Mouse (Mus musculus) cortical plate, adult 2 months (tissue): ENCODE measurements around the gene Zscan18. TPM values are rescaled to one million over a fixed set of nuclear protein-coding genes. Genes with fewer than 3 reads are reported as not detected.

Source experiments
- H3K27ac ChIP-seq: fragments of 200-500 bp; 2 replicates; pipeline ENCODE4 v1.5.1; 2012; ENCODE audit warnings: low read length, control low read depth, inconsistent platforms; ENCODE audit not compliant: insufficient read depth
- H3K4me1 ChIP-seq: fragments of 200-500 bp; 2 replicates; pipeline ENCODE4 v1.6.1; 2011; ENCODE audit warnings: low read length; ENCODE audit not compliant: control insufficient read depth, insufficient read depth
- H3K4me3 ChIP-seq: fragments of 200-500 bp; 2 replicates; pipeline ENCODE4 v1.5.1; 2011; ENCODE audit warnings: mild to moderate bottlenecking, low read length, control low read depth; ENCODE audit not compliant: insufficient read depth
- CTCF ChIP-seq: fragments of 200-500 bp; IDR thresholded peaks from 2 replicates; pipeline ENCODE4 v1.5.1; 2011; ENCODE audit warnings: mild to moderate bottlenecking, control low read depth, low read length; ENCODE audit not compliant: insufficient read depth; ENCODE audit errors: extremely low read depth
- POLR2A ChIP-seq: fragments of 200-500 bp; IDR thresholded peaks from 2 replicates; pipeline ENCODE4 v1.6.1; 2011; ENCODE audit warnings: mild to moderate bottlenecking, low read length, control low read depth; ENCODE audit not compliant: insufficient read depth; ENCODE audit errors: extremely low read depth
- polyA plus RNA-seq: library from polyadenylated mRNA; depleted of rRNA; stranded (reverse); fragments of >200 nt; gene quantifications from 2 replicates; pipeline ENCODE4 v1.2.3, GENCODE M21; 2012; rRNA removed

The Zscan18 gene
- 16.3 and 17.8 TPM in 2 replicates for polyA plus RNA-seq

DNA sequence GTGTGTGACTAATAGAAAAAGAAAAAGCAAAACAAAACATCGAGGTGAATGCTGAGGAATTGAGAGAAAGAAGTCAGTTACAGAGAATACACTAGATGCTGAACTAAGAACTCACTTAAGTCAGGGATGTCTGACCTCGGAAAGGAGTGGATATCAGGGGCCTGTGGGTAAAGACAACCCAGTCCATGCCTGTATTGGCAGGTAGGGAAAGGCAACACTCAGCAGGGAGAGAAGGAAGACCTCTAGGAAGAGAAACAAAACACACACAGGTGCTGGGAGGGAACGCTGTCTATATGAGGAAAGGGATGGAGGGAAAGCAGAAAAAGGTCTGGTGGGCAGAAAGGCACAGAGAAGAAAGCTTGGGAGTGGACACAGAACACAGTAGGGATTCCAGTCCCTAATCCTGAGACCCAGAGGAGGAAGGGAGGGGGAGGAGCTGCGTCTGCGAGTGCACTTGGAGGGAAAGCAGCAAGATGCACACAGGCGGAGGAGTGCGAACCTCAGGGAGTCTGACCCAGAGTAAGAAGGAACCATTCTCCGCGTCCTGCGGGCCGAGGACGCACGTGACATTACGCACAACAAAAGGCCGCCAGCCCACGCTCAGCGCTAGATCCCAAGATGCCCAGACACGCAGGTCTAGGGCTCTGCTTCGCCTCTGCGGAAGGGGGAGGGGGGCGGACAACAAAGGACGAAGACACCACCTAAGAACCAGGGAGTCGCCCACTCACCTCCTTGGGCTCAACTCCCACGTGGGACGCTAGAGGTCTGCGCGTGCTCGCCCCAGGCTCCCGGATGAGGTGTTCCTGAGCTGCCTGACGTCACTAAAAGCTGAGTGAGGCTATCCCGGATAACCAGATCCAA, at the start of gene Zscan18:
TSS of gene Zscan18 (minus strand) at position 770 of the 861 bp plus-strand sequence.
- peak within 1 kb of the TSS; percentile 64 for H3K4me3 ChIP-seq
- no peaks in the 10 kb centered on the region for H3K4me1 ChIP-seq
- peak within 1 kb of the TSS; percentile 85 for H3K27ac ChIP-seq
- TF ChIP-seq CTCF (no peak), POLR2A (peak; percentile 80; the same call in 1 of the 2 replicates)

DNA sequence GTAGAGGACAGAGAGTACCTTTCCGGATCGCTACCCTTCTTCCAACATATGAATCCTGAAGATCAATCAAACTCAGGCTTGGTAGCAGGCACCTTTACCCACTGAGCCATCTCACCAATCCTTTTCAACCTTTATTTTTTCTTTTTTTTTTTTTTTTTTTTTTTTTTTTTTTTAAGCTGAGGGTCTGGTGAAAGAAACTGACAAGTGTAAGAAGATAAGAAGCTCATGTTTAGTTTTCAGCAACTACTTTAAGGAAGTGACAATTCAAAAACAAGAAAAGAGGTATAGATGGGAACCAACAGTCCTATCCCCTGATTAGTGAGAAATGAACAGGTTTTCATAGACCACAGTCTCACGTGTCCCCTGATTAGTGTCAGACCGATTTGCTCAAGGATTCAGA, 32.3 kb upstream of the Zscan18 start:
- TF ChIP-seq CTCF (no peak), POLR2A (no peak)
- H3K4me3 ChIP-seq, result peak overlapping the region; percentile 78; the same call in 1 of the 2 replicates
- no peak overlapping the region for H3K27ac ChIP-seq

DNA sequence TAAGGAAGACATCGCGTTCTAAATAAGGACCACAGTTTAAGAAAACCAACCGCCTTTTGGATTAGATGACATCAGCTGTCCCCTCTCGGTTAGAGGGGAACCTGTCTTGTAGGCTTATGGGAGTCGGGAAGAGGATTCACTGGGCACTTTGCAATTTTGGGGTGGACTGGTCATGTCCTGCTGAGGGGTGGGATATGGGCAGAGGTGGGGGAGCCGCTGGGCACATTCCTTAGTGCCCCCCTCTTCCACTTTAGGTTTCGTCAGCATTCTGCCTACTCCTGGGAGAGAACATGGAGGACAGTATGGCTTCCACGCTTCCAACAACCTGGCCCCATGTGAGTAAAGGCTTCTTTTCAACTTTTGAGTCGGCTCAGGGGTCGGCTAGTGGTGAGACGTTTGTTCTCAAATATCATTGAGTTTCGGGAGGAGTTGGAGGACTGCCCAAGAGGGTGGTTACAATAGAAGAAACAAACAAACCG, 31.8 kb upstream of the Zscan18 start:
- Histone ChIP-seq H3K4me1 (no peaks in the 10 kb centered on the region), H3K4me3 (peak overlapping the region; percentile 78), H3K27ac (peak overlapping the region; percentile 65)
- no peak for TF ChIP-seq CTCF
- no peak for TF ChIP-seq POLR2A

More for the DNA sequence above, 32.3 kb upstream of the Zscan18 start:
- no peaks in the 10 kb centered on the region for H3K4me1 ChIP-seq

DNA sequence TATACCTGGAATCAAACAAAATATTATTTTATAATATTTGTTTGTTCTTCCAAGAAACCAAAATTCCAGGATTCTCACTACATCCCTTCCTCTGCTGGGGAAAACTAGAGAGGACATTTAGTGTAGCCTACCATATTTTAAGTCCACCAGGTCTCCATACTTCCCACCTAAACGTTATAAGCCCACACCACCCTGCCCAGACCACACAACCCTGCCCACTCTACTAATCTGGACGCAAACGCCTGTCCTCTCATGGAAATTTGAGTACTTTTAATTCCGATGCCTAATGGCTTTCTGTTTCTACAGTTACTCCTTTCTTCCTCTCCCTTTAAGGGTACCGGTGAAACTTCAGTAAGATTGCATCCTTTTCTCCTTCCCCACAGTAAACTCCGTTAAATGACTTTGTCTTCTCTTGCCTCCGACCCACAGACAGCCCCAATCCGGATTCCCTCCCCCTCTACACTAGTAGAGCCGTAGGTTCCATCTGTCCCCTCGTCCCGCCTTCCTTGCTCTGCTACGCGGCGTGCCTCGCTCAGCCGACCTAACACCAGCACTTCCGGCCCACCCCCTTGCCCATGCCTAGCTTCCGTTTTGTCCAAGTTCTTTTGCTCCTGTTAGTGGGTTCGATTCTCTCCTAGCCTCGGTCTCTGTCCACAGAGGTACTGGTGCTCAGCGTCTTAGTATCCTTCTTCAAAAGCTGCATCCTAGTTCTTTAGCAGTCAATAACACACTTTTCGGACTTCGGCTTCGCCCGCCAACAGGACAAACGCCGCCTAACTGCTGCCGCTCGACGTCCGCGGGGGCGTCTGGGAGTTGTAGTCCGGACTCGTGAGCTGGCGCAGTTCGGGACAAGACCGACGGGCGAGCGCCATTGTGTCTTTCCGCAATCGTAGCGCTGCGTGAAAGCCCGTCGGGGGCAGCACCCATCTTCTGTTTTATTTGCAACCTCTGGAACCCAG, 31.0 kb upstream of the Zscan18 start, which contains the start of gene Zfp110:
TSS of gene Zfp110 (plus strand) at position 600 of the 959 bp plus-strand sequence.
- no peaks in the 10 kb centered on the region for H3K4me1 ChIP-seq
- peak within 1 kb of the TSS; percentile 78 for H3K4me3 ChIP-seq
- peak within 1 kb of the TSS; percentile 65 for H3K27ac ChIP-seq
- TF ChIP-seq POLR2A, result peak; percentile 43
- TF ChIP-seq CTCF, result no peak

DNA sequence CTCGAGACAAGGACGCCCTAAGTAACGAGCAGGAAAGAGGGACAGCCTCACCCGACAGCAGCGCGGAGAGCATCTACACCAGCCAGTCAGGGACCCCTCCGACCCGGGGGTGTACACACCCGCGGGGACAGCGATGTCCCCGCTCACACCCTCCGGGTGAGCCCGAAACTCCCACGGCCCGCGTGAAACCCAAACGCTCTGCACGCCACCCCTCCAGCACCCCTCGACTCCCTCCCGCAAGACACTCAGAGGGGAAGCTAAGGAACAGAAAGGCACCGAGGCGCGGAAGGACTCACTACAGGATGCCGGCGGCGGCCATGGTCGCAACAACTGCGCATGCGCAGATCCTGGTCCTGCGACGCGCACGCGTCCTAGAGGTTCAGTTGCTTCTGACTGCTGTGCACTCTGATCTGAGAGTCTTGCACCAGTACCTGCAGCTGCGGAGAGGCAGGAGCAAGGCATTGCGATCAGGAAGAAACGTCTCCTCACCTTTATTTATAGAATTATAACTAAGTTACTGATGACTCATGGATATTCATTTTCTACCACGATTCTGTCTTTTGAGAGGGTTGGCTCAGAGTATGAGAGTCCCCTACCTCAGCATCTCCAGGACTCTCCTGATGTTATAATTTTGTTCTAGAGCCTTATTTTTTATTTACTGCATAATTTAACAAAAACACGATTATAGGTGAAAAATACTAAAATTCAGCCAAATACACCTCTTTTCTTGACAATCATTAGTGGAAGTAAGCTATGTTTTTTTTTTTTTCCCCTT, 15.3 kb upstream of the Zscan18 start, which contains the start of gene Zfp329:
TSS of gene Zfp329 (minus strand) at position 338 of the 775 bp plus-strand sequence.
- Histone ChIP-seq H3K4me1 (no peaks in the 10 kb centered on the region), H3K27ac (peak within 1 kb of the TSS; percentile 51; the same call in 1 of the 2 replicates), H3K4me3 (peak within 1 kb of the TSS; percentile 63)
- TF ChIP-seq CTCF (no peak), POLR2A (peak; percentile 93)

DNA sequence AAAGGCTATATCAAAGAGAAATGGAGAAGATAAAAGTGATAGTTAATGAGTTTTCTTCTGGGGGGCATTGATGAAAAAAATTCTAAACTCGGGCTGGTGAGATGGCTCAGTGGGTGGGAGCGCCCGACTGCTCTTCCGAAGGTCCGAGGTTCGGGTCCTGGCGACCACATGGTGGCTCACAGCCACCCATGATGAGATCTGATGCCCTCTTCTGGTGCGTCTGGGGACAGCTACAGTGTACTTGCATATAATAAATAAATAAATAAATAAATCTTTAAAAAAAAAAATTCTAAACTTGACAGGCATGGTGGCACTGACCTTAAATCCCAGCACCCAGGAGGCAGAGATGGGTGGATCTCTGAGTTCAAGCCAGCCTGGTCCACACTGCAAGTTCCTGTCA, 12.1 kb upstream of the Zscan18 start:
- no peak for TF ChIP-seq CTCF
- no peak for TF ChIP-seq POLR2A
- Histone ChIP-seq H3K4me3 (no peak overlapping the region), H3K27ac (no peak overlapping the region), H3K4me1 (no peaks in the 10 kb centered on the region)

DNA sequence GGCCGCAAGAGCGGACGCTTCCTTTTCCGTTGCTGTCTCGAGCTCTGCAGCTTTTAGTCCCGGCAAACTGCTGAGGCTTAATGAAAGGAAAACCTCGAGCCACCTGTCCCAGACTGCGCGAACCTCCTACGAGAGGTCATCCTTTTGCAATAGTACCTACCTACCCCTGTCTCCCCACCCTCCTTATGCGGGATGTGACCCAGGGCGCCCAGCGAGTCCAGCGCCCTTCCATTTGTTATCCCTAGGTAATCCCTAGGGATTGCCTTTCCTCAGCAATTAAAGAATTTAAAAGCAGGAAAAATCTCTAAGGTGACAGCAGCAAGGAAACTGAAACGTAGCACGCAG, 264 bp upstream of the Zscan18 start:
- Histone ChIP-seq H3K4me3 (peak overlapping the region; percentile 64), H3K27ac (peak overlapping the region; percentile 85), H3K4me1 (no peaks in the 10 kb centered on the region)
- TF ChIP-seq CTCF, result no peak
- no peak; the same call in 1 of the 2 replicates for TF ChIP-seq POLR2A

DNA sequence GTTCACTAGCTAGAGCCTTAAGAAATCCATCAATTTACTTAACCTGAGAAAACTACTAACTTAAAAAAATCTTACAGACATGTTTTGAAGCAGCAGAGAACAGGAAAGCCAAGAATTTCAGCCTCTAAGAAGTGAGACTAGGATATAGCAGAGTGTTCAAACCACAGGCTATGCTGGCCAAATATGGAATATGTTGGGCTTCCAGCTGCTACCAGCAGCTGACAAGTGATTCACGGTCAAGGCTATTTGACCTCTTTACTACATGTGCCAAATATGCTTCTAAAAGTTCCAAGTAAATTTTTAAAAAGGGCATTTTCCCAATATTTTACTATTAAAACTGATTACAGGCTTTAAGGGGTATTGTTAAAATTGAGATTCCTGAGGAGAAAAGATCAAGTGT, 3.9 kb downstream of the Zscan18 start:
- Histone ChIP-seq H3K4me3 (no peak overlapping the region), H3K27ac (no peak overlapping the region), H3K4me1 (no peaks in the 10 kb centered on the region)
- TF ChIP-seq CTCF, result no peak
- no peak for TF ChIP-seq POLR2A
